Mouse (Mus musculus): Measurements from ENCODE around the gene Noc4l. TPM values are rescaled to one million over a fixed set of nuclear protein-coding genes. Genes with fewer than 3 reads are reported as not detected.

Noc4l gene
- total RNA-seq, 2 experiments from 2014 or later = 14.1 to 15.4 TPM

GRCm38 (mm10) chr5:110609868-110610267 lies 43.3 kb downstream of the Noc4l start:
- DNase-seq (ENCODE audit: low spot score) = no peak

GRCm38 (mm10) chr5:110609425-110609824 lies 43.8 kb downstream of the Noc4l start:
- no peak for DNase-seq (ENCODE audit: low spot score)

GRCm38 (mm10) chr5:110608941-110609340 lies 44.3 kb downstream of the Noc4l start:
- DNase-seq (ENCODE audit: low spot score) = no peak

- DNase-seq (ENCODE audit: low spot score) = no peak
Observed at GRCm38 (mm10) chr5:110608336-110608735, 44.9 kb downstream of the Noc4l start.

GRCm38 (mm10) chr5:110607767-110608166 lies 45.5 kb downstream of the Noc4l start:
- DNase-seq (ENCODE audit: low spot score) = no peak

- no peak for DNase-seq (ENCODE audit: low spot score)
Observed at GRCm38 (mm10) chr5:110605531-110606221, 47.5 kb downstream of the Noc4l start.

- DNase-seq (ENCODE audit: low spot score) = no peak
Observed at GRCm38 (mm10) chr5:110604311-110604710, 48.9 kb downstream of the Noc4l start.

- DNase-seq (ENCODE audit: low spot score) = no peak
Observed at GRCm38 (mm10) chr5:110603016-110603685, 50.1 kb downstream of the Noc4l start.

Small RNAs within 50 kb of the gene (microRNA-seq; reads per million reads assigned to microRNA genes)
- gene Mir7026 = not detected

Other genes with a start within 250 kb of the Noc4l start
- 10 to 100 TPM; 32.9 to 33.2 TPM for gene Fbrsl1, start 204.9 kb downstream of the Noc4l start, total RNA-seq (2021)
- gene Galnt9, start 109.1 kb downstream of the Noc4l start, total RNA-seq (2021) = not detected
- gene Ddx51, start within 50 bp of the Noc4l start, total RNA-seq (2021) = 1 to 10 TPM; 6.0 to 8.5 TPM
- 10 to 100 TPM; 21.2 to 24.9 TPM for gene Ep400, start 117.3 kb upstream of the Noc4l start, total RNA-seq (2021)
- gene Pus1, start 127.2 kb upstream of the Noc4l start, total RNA-seq (2021) = 10 to 100 TPM; 10.7 to 11.4 TPM
- 10 to 100 TPM; 57.4 to 66.1 TPM for gene Ulk1, start 156.7 kb upstream of the Noc4l start, total RNA-seq (2021)
- 10 to 100 TPM; 11.8 to 15.6 TPM for gene Hscb, start 186.4 kb upstream of the Noc4l start, total RNA-seq (2021)
- gene Chek2, start 186.6 kb upstream of the Noc4l start, total RNA-seq (2021) = under 1 TPM; 0.76 to 0.80 TPM
- gene Ttc28, start 226.4 kb upstream of the Noc4l start, total RNA-seq (2021) = 10 to 100 TPM; 12.3 to 13.2 TPM

Measured in gastrocnemius, adult 18-20 months (tissue).